Mouse (Mus musculus) megakaryocyte, embryonic 14.5 days (primary cell): ENCODE measurements around the gene Coq2. TPM values are rescaled to one million over a fixed set of nuclear protein-coding genes. Genes with fewer than 3 reads are reported as not detected.

ENCODE experiments used
- H3K27me3 ChIP-seq: replicated peaks from 2 replicates; pipeline ENCODE3; 2012; ENCODE audit warnings: inconsistent platforms
- H3K36me3 ChIP-seq: replicated peaks from 2 replicates; pipeline ENCODE3; 2012; ENCODE audit warnings: low read length, inconsistent platforms, mixed read lengths
- H3K4me1 ChIP-seq: 2 replicates; pipeline ENCODE4 v1.6.1; 2012; ENCODE audit warnings: inconsistent platforms
- H3K4me3 ChIP-seq: replicated peaks from 2 replicates; pipeline ENCODE3; 2012; ENCODE audit warnings: moderate library complexity, mild to moderate bottlenecking, inconsistent platforms
- H3K9me3 ChIP-seq: 2 replicates; pipeline ENCODE4 v1.6.1; 2012; ENCODE audit warnings: inconsistent platforms
- FLI1 ChIP-seq: IDR thresholded peaks from 2 replicates; pipeline ENCODE4 v1.6.1; 2012; ENCODE audit warnings: low read length, inconsistent platforms, mixed read lengths
- GATA1 ChIP-seq: IDR thresholded peaks from 3 replicates; pipeline ENCODE4 v1.6.1; 2012; ENCODE audit warnings: mixed read lengths, low read length, inconsistent platforms, borderline replicate concordance
- polyA plus RNA-seq: library from polyadenylated mRNA; stranded (reverse); fragments of >175 nt; gene quantifications from 2 replicates; pipeline ENCODE4 v1.2.3, GENCODE M21; 2012; ENCODE audit warnings: low replicate concordance; ENCODE audit not compliant: insufficient read depth

The Coq2 gene
- polyA plus RNA-seq: 34.3 and 77.6 TPM in 2 replicates

- no peak for TF ChIP-seq FLI1
- no peak for TF ChIP-seq GATA1
- peaks cover 37% of the 10 kb centered on the region for H3K4me1 ChIP-seq
- H3K36me3 ChIP-seq: peaks cover 16% of the 10 kb centered on the region
- H3K27me3 ChIP-seq: no peaks in the 10 kb centered on the region
- no peaks in the 10 kb centered on the region for H3K9me3 ChIP-seq
- H3K4me3 ChIP-seq: peak within 1 kb of the TSS; percentile 96
These were observed at the start of gene Coq2 for GRCm38 (mm10) chr5:100674711-100675376. TSS of gene Coq2 (minus strand) at chr5:100675140.

- Histone ChIP-seq H3K9me3 (peaks cover 17% of the 10 kb centered on the region), H3K4me3 (peak within 1 kb of the TSS; percentile 96), H3K36me3 (peaks cover 17% of the 10 kb centered on the region), H3K4me1 (peaks cover 61% of the 10 kb centered on the region), H3K27me3 (peaks cover 30% of the 10 kb centered on the region)
- TF ChIP-seq GATA1: no peak
- no peak for TF ChIP-seq FLI1
These were observed 44.5 kb upstream of the Coq2 start, which contains the start of gene Hpse for GRCm38 (mm10) chr5:100719235-100720088. TSS of gene Hpse (minus strand) at chr5:100719716.

DNA sequence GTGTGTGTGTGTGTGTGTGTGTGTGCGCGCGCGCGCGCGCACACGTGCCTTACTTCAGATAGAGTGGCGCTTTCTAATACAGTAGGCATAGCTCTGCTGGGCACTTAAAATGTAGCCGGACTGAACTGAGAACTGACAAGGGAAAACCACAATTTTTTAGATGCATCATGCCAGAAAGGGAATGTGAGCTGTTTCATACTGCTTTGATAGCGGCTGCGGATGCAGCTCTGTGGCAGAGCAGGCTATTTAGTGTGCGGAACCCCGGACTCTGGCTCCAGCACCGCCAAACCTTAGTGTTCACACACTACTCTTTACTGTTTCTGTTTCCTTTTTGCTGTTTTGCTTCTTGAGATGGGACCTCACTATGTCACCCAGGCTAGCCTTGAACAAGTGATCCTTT is 41.8 kb upstream of the Coq2 start:
- peaks cover 34% of the 10 kb centered on the region for H3K36me3 ChIP-seq
- H3K4me3 ChIP-seq: peak overlapping the region; percentile 31
- TF ChIP-seq GATA1: no peak
- TF ChIP-seq FLI1: no peak
- peaks cover 4% of the 10 kb centered on the region; the same call in 1 of the 2 replicates for H3K9me3 ChIP-seq
- H3K4me1 ChIP-seq: peaks cover 82% of the 10 kb centered on the region
- peaks cover 28% of the 10 kb centered on the region for H3K27me3 ChIP-seq

- TF ChIP-seq GATA1 (no peak), FLI1 (no peak)
- H3K9me3 ChIP-seq: peaks cover 25% of the 10 kb centered on the region
- peaks cover 73% of the 10 kb centered on the region for H3K36me3 ChIP-seq
- peaks cover 95% of the 10 kb centered on the region for H3K4me1 ChIP-seq
- H3K4me3 ChIP-seq: no peak overlapping the region
- no peaks in the 10 kb centered on the region for H3K27me3 ChIP-seq
These were observed 36.3 kb upstream of the Coq2 start for GRCm38 (mm10) chr5:100711219-100711618.

GRCm38 (mm10) chr5:100710012-100710411 is 35.1 kb upstream of the Coq2 start:
- Histone ChIP-seq H3K9me3 (peaks cover 23% of the 10 kb centered on the region), H3K36me3 (peaks cover 74% of the 10 kb centered on the region), H3K4me3 (peak overlapping the region; percentile 66), H3K4me1 (peaks cover 92% of the 10 kb centered on the region), H3K27me3 (no peaks in the 10 kb centered on the region)
- TF ChIP-seq FLI1: peak; percentile 45; the same call in 1 of the 2 replicates
- no peak; the same call in 2 of the 3 replicates for TF ChIP-seq GATA1

DNA sequence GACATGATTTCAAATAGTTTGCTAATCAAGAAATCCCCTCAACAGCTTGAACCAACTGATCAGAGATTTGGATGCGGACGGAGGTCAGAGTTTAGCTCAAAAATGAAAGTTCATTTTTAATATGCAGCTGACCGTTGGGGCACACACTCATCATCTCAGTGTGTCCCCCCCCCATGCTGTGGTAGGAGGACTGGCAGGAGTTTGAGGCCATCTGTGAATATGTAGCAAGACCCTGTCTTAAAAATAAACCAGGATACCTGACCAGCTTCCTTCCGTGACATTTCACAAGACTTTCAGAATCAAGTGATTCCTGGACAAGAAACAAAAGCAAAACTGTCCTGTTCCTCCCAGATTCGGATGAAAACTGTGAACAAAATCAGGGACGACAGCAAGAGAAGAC is 34.1 kb upstream of the Coq2 start:
- peaks cover 71% of the 10 kb centered on the region for H3K36me3 ChIP-seq
- no peak for TF ChIP-seq GATA1
- TF ChIP-seq FLI1: no peak
- H3K4me3 ChIP-seq: no peak overlapping the region
- H3K4me1 ChIP-seq: peaks cover 83% of the 10 kb centered on the region
- H3K9me3 ChIP-seq: peaks cover 28% of the 10 kb centered on the region
- H3K27me3 ChIP-seq: no peaks in the 10 kb centered on the region

- H3K9me3 ChIP-seq: peaks cover 46% of the 10 kb centered on the region
- peaks cover 65% of the 10 kb centered on the region for H3K4me1 ChIP-seq
- no peak for TF ChIP-seq FLI1
- no peak for TF ChIP-seq GATA1
- peak overlapping the region; percentile 33 for H3K4me3 ChIP-seq
- peaks cover 79% of the 10 kb centered on the region for H3K36me3 ChIP-seq
- H3K27me3 ChIP-seq: no peaks in the 10 kb centered on the region
These were observed 31.7 kb upstream of the Coq2 start for GRCm38 (mm10) chr5:100706675-100707074.

DNA sequence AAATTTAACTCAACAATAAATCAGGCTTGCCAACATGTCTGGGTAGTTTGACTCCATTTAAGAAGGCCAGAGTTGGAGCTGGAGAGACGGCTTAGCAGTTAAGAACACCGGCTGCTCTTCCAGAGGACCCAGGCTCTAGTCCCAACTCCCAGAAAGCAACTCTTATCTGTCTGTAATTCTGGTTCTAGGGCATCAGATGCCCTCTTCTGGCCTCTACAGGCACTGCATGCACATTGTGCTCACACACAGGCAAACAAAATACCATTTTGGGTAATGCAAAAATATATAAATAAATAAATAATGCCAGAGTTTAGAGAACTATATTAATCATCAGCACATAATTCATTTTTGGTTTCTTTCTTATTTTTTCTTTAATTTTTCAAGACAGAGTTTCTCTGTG is 29.3 kb upstream of the Coq2 start:
- no peak overlapping the region for H3K4me3 ChIP-seq
- H3K4me1 ChIP-seq: peaks cover 46% of the 10 kb centered on the region
- peaks cover 73% of the 10 kb centered on the region for H3K36me3 ChIP-seq
- H3K27me3 ChIP-seq: no peaks in the 10 kb centered on the region
- TF ChIP-seq GATA1 (no peak), FLI1 (no peak)
- H3K9me3 ChIP-seq: peaks cover 50% of the 10 kb centered on the region

GRCm38 (mm10) chr5:100702325-100702724 is 27.4 kb upstream of the Coq2 start:
- peaks cover 62% of the 10 kb centered on the region for H3K36me3 ChIP-seq
- peaks cover 37% of the 10 kb centered on the region for H3K9me3 ChIP-seq
- H3K4me3 ChIP-seq: no peak overlapping the region
- no peaks in the 10 kb centered on the region for H3K27me3 ChIP-seq
- H3K4me1 ChIP-seq: peaks cover 40% of the 10 kb centered on the region
- no peak for TF ChIP-seq GATA1
- no peak for TF ChIP-seq FLI1
